Mouse (Mus musculus) testis, adult 2 months (tissue): ENCODE measurements around the gene Slc38a1.

Experiments
- CTCF ChIP-seq: fragments of 200-500 bp; IDR thresholded peaks from 2 replicates; pipeline ENCODE4 v1.5.1; 2012; ENCODE audit warnings: low read depth, mild to moderate bottlenecking, inconsistent platforms, low read length, moderate library complexity; ENCODE audit not compliant: control insufficient read depth, insufficient read depth, insufficient replicate concordance
- POLR2A ChIP-seq: fragments of 200-500 bp; IDR thresholded peaks from 2 replicates; pipeline ENCODE4 v1.6.1; 2012; ENCODE audit warnings: low read depth, mild to moderate bottlenecking, inconsistent platforms, low read length, moderate library complexity; ENCODE audit not compliant: control insufficient read depth

DNA sequence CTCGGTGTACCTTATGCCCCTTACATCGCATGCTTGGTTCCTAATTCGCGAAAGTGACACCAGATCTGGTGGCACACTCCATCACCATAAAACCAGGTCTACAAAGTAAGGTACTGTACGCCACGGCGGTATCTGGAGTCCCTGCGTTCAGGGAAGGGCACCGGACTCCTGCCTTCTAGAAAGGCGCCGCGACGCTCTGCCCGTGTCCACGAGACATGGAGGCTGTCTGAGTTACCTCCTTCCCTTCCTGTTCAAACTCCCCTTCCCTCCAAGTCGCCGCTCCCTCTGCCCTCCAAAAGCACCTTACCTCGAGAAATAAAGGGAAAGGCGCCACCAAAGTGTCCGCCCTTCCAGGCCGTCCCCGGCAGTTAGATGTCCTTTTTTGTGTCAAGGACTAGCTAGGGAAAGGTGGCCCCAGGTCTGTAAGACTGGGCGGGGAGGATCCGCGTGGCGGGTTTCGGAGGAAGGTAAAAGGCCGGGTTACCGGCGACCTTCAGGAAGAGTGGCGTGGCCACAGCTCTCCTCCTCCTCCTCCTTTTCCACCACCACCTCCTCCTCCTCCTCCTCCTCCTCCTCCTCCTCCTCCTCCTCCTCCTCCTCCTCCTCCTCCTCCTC lies 785 bp downstream of the Slc38a1 start:
- no peak for TF ChIP-seq CTCF
- no peak for TF ChIP-seq POLR2A
